Mouse (Mus musculus) spleen, adult 2 months (tissue): ENCODE data around the gene Npc1l1. TPM values are rescaled to one million over a fixed set of nuclear protein-coding genes. Genes with fewer than 3 reads are reported as not detected.

Experiments
- DNase-seq, 2 experiments: peaks; one replicate each; pipeline versions ENCODE4 v3.0.0 to v3.0.0-alpha.2; 2012 to 2021; ENCODE audit warnings: low spot score in 2 of 2, low read depth in 1 of 2
- H3K27ac ChIP-seq: fragments of 200-500 bp; 2 replicates; pipeline ENCODE4 v1.5.1; 2012; ENCODE audit warnings: low read length, inconsistent platforms; ENCODE audit not compliant: insufficient read depth
- H3K27me3 ChIP-seq: fragments of 200-500 bp; 2 replicates; pipeline ENCODE4 v1.6.1; 2012; ENCODE audit warnings: mild to moderate bottlenecking, moderate library complexity, low read length, inconsistent platforms; ENCODE audit not compliant: control insufficient read depth, insufficient read depth
- H3K36me3 ChIP-seq: fragments of 200-500 bp; 2 replicates; pipeline ENCODE4 v1.6.1; 2012; ENCODE audit warnings: mild to moderate bottlenecking, low read length, inconsistent platforms; ENCODE audit not compliant: control insufficient read depth, insufficient read depth
- H3K4me1 ChIP-seq: fragments of 200-500 bp; 2 replicates; pipeline ENCODE4 v1.6.1; 2011; ENCODE audit warnings: inconsistent platforms; ENCODE audit not compliant: control insufficient read depth, insufficient read depth, insufficient read length
- H3K4me3 ChIP-seq: fragments of 200-500 bp; 2 replicates; pipeline ENCODE4 v1.5.1; 2011; ENCODE audit warnings: mild to moderate bottlenecking, inconsistent platforms; ENCODE audit not compliant: insufficient read depth, insufficient read length; ENCODE audit errors: extremely low read depth
- CTCF ChIP-seq: fragments of 200-500 bp; IDR thresholded peaks from 2 replicates; pipeline ENCODE4 v1.5.1; 2011; ENCODE audit warnings: mild to moderate bottlenecking, inconsistent platforms; ENCODE audit not compliant: insufficient read depth, insufficient read length, insufficient replicate concordance; ENCODE audit errors: extremely low read depth
- POLR2A ChIP-seq: fragments of 200-500 bp; IDR thresholded peaks from 2 replicates; pipeline ENCODE4 v1.6.1; 2011; ENCODE audit warnings: low read depth, low read length, inconsistent platforms
- WGBS: fragments of 180-500 bp; shearing (Covaris S2); methylation state at CpG from one replicate; pipeline ENCODE4 v1.1.7; 2018; 5-methylcytosine and 5-hydroxymethylcytosine counted together
- polyA plus RNA-seq: library from polyadenylated mRNA; depleted of rRNA; stranded (reverse); fragments of >200 nt; gene quantifications from 2 replicates; pipeline ENCODE4 v1.2.3, GENCODE M21; 2012

The Npc1l1 gene
- polyA plus RNA-seq, 1 experiment, result 0.21 TPM

DNA sequence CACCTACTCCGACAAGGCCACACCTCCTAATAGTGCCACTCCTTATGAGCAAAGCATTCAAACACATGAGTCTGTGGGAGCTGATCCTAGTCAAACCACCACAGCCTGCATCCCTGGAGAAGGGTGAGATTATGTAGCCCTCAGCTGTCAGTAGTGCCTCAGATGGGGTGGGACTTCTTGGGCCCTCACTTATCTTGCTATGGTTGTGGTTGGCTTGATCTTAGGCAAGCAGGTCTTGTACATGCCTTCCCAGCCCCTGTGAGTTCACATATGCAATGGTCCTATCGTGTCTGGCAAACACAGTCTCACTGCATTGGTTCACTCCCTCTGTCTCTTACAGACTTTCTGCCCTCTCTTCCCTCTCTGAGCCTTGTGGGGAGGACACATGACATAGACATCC, 22.9 kb downstream of the Npc1l1 start:
- H3K4me3 ChIP-seq, result no peak overlapping the region
- 75% methylated on average over 2 of the region's 2 CpGs for WGBS
- H3K27me3 ChIP-seq, result no peaks in the 10 kb centered on the region; the same call in 1 of the 2 replicates
- H3K27ac ChIP-seq, result no peak overlapping the region
- no peak for TF ChIP-seq POLR2A
- TF ChIP-seq CTCF, result no peak
- H3K36me3 ChIP-seq, result no peaks in the 10 kb centered on the region
- DNase-seq, result no peak
- H3K4me1 ChIP-seq, result no peaks in the 10 kb centered on the region

DNA sequence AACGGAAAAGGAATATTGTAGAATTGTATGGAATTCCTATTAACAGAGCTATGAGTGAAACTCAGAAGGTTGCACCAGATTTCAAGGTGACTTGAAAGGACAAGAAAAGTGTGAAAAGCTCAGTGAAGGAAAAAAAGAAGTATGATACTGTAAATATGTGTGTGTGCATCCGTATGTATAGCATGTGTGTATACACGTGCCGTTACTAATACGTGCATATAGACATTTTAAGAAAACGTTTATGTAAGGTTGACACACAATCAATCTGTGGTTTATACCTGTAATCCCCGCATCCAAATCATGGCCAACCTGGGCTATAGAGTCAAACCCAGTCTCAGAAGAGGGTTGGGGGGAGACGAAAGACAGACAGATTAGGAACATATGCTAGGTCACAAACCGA, 29.4 kb downstream of the Npc1l1 start:
- TF ChIP-seq CTCF, result no peak
- TF ChIP-seq POLR2A, result no peak
- H3K4me3 ChIP-seq, result no peak overlapping the region; the same call in 1 of the 2 replicates
- H3K36me3 ChIP-seq, result no peaks in the 10 kb centered on the region
- H3K27me3 ChIP-seq, result no peaks in the 10 kb centered on the region
- DNase-seq, result no peak
- peak overlapping the region; percentile 99; the same call in 1 of the 2 replicates for H3K27ac ChIP-seq
- H3K4me1 ChIP-seq, result peaks cover 8% of the 10 kb centered on the region
- 25% methylated on average over 9 of the region's 9 CpGs for WGBS

DNA sequence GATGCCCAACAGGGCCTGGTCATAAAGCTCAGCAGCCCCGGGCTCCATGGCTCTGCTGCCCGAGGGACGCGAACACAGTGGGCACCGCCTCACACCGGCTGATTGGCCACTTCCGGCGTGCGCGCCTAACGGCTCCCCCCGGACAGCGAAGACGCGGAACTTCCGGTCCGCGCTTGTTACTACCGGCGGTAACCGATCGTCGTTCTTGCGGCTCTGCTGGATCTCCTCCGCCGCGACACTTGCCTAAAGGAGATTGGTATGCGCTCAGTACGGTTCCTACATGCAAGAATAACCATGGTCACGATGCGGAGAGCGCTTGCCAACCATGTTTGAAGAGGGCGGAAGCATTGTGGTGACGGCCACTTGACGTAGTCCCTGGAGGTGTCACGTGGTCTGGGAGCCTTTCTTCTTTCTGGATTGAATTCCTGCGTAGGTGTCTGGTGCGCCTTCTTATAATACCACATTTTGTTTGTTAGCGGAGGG, 29.8 kb downstream of the Npc1l1 start, which contains the start of gene Nudcd3:
TSS of gene Nudcd3 (minus strand) at position 329 of the 483 bp plus-strand sequence.
- WGBS, result under 1% methylated on average over 39 of the region's 39 CpGs

DNA sequence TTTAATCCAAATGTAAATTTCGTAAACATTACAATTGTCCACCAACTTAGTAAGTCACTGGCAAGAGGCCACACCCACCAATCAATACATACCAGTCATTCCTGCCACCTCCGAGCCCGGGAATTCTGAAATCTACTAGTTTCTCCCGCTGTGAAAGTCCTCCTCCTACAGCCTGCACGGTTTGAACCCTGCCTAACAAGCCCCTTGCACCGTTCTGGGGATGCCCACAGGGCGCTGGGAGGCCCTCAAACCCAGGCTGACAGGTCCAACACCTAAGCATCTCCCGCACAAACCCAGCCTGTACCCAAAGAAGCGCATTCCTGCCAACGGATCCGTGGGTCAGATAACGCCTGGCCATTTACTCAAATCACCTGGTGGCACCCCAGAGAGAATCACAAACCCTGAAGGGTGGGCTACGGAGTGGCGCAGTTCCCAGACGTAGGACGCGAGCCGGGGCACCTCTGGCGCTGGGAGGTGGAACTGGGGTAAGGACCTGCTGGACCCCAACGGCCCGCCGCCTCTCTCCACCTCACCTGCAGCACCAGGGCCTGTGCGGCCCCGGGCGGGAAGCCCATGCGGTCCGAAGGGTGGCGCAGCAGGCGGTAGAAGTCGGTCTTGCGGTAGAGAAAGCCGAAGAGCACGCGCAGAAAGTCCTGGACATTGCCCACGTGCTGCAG, 30.4 kb downstream of the Npc1l1 start, which contains the start of gene A730071L15Rik:
TSS of gene A730071L15Rik (plus strand) at position 620 of the 677 bp plus-strand sequence.
- no peak for DNase-seq
- Histone ChIP-seq H3K4me3 (peak within 1 kb of the TSS; percentile 94), H3K36me3 (no peaks in the 10 kb centered on the region), H3K27me3 (no peaks in the 10 kb centered on the region), H3K4me1 (peaks cover 8% of the 10 kb centered on the region), H3K27ac (peak within 1 kb of the TSS; percentile 99)
- WGBS, result 1% methylated on average over 35 of the region's 35 CpGs
- no peak for TF ChIP-seq CTCF
- TF ChIP-seq POLR2A, result no peak

More for the DNA sequence above, 29.8 kb downstream of the Npc1l1 start, which contains the start of gene Nudcd3:
- Histone ChIP-seq H3K27me3 (no peaks in the 10 kb centered on the region), H3K36me3 (no peaks in the 10 kb centered on the region), H3K4me3 (peak within 1 kb of the TSS; percentile 94), H3K4me1 (peaks cover 8% of the 10 kb centered on the region), H3K27ac (peak within 1 kb of the TSS; percentile 99)
- TF ChIP-seq POLR2A (peak; percentile 40), CTCF (no peak)
- peak; percentile 77 to 86 for DNase-seq

DNA sequence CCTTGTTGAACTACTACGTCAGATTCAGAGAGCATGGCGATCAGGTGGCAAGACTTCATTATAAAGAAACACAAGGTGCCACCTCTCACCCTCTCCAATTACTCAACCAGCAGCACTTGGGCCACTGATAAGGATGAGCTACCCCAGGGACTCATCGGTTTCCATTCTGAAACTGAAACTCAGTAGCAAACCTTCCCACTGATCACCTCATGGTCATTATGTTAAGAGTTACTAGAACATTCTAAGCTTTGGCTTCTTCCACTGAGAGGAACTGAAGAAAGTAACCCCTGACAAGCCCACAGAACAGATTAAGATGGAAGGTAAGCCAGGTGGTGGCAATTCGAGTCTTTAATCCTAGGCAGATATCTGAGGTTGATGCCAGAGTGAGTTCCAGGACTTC, 31.5 kb downstream of the Npc1l1 start:
- 62% methylated on average over 4 of the region's 4 CpGs for WGBS
- H3K27ac ChIP-seq, result no peak overlapping the region
- peaks cover 8% of the 10 kb centered on the region for H3K4me1 ChIP-seq
- no peaks in the 10 kb centered on the region for H3K36me3 ChIP-seq
- no peak overlapping the region for H3K4me3 ChIP-seq
- TF ChIP-seq POLR2A, result no peak
- TF ChIP-seq CTCF, result no peak
- no peaks in the 10 kb centered on the region for H3K27me3 ChIP-seq
- no peak for DNase-seq

DNA sequence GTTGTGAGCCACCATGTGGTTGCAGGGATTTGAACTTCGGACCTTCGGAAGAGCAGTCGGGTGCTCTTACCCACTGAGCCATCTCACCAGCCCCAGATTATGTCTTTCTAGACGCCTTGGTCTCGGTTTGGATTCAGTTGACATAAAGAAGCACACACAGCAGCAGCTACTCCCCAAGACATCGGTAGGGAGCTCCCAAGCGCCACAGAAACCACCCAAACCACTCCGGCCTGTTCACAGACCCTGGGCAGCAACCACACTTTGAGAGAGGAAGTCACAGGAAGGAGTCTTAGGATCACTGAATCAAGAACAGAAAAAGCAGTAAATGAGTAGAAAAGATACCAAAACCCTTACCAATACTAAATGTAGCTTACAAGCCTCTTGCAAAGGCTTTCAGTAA, 33.2 kb downstream of the Npc1l1 start:
- H3K4me3 ChIP-seq, result no peak overlapping the region
- H3K36me3 ChIP-seq, result peaks cover 6% of the 10 kb centered on the region
- no peak for TF ChIP-seq POLR2A
- no peak for TF ChIP-seq CTCF
- H3K27me3 ChIP-seq, result no peaks in the 10 kb centered on the region
- no peak overlapping the region for H3K27ac ChIP-seq
- H3K4me1 ChIP-seq, result peaks cover 8% of the 10 kb centered on the region
- 54% methylated on average over 8 of the region's 8 CpGs for WGBS
- no peak for DNase-seq

DNA sequence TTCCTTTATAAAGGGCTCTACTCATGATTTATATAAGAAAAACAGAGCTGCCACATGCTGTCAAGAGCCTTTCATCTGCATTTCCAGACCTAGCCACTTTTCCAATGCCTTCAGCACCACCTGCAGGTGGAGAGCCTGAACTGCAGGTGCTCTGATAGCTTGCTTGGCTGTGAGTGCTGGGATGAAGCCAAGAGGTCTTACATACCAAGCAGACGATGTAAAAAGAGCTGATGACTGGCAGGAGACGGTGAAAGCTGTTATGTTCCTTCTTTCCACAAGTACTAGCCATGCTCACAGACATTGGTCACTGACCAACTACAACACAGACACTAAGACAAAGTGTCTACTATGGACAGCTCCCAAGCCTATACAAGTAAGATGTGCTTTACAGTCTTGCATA, 42.1 kb downstream of the Npc1l1 start:
- TF ChIP-seq CTCF, result peak; percentile 93; the same call in 1 of the 2 replicates
- TF ChIP-seq POLR2A, result no peak
- Histone ChIP-seq H3K27me3 (no peaks in the 10 kb centered on the region), H3K4me1 (peaks cover 7% of the 10 kb centered on the region; the same call in 1 of the 2 replicates), H3K36me3 (peaks cover 7% of the 10 kb centered on the region; the same call in 1 of the 2 replicates), H3K4me3 (no peak overlapping the region), H3K27ac (no peak overlapping the region)
- DNase-seq, result peak; percentile 64 to 75
- 8% methylated on average over 2 of the region's 2 CpGs for WGBS
